Mouse (Mus musculus): ENCODE data around the gene Cux1. TPM values are rescaled to one million over a fixed set of nuclear protein-coding genes. Genes with fewer than 3 reads are reported as not detected.

Gene Cux1
- polyA plus RNA-seq, 1 experiment, result 42.1 TPM

GRCm38 (mm10) chr5:136291562-136291961, 275.7 kb downstream of the Cux1 start:
- 89% methylated on average over 2 of the region's 2 CpGs for WGBS
- TF ChIP-seq POLR2A (IDR thresholded peaks at IDR 0.05; ENCODE audit: low read depth, low read length) (no peak), CTCF (IDR thresholded peaks at IDR 0.05; ENCODE audit: extremely low read depth, insufficient read length, insufficient replicate concordance, low read depth, low read length) (no peak)
- Histone ChIP-seq H3K27ac (ENCODE audit: insufficient read depth, low read depth, low read length) (no peak overlapping the region), H3K27me3 (ENCODE audit: control insufficient read depth, insufficient read depth, low read length) (no peaks in the 10 kb centered on the region), H3K4me1 (ENCODE audit: control insufficient read depth, insufficient read depth, insufficient read length, low read length) (peaks cover 10% of the 10 kb centered on the region; the same call in 1 of the 2 replicates), H3K4me3 (ENCODE audit: low read depth, low read length) (no peak overlapping the region), H3K36me3 (ENCODE audit: control insufficient read depth, insufficient read depth, low read length) (peaks cover 7% of the 10 kb centered on the region)

GRCm38 (mm10) chr5:136289776-136290175, 277.5 kb downstream of the Cux1 start:
- Histone ChIP-seq H3K36me3 (ENCODE audit: control insufficient read depth, insufficient read depth, low read length) (peaks cover 12% of the 10 kb centered on the region), H3K27ac (ENCODE audit: insufficient read depth, low read depth, low read length) (no peak overlapping the region), H3K27me3 (ENCODE audit: control insufficient read depth, insufficient read depth, low read length) (no peaks in the 10 kb centered on the region), H3K4me3 (ENCODE audit: low read depth, low read length) (no peak overlapping the region), H3K4me1 (ENCODE audit: control insufficient read depth, insufficient read depth, insufficient read length, low read length) (peaks cover 10% of the 10 kb centered on the region; the same call in 1 of the 2 replicates)
- WGBS, result 90% methylated on average over 3 of the region's 3 CpGs
- TF ChIP-seq POLR2A (IDR thresholded peaks at IDR 0.05; ENCODE audit: low read depth, low read length) (no peak), CTCF (IDR thresholded peaks at IDR 0.05; ENCODE audit: extremely low read depth, insufficient read length, insufficient replicate concordance, low read depth, low read length) (no peak)

- 58% methylated on average over 6 of the region's 6 CpGs for WGBS
- Histone ChIP-seq H3K4me3 (ENCODE audit: low read depth, low read length) (no peak overlapping the region), H3K27me3 (ENCODE audit: control insufficient read depth, insufficient read depth, low read length) (no peaks in the 10 kb centered on the region), H3K36me3 (ENCODE audit: control insufficient read depth, insufficient read depth, low read length) (peaks cover 12% of the 10 kb centered on the region), H3K27ac (ENCODE audit: insufficient read depth, low read depth, low read length) (no peak overlapping the region), H3K4me1 (ENCODE audit: control insufficient read depth, insufficient read depth, insufficient read length, low read length) (peaks cover 5% of the 10 kb centered on the region; the same call in 1 of the 2 replicates)
- no peak for TF ChIP-seq POLR2A (IDR thresholded peaks at IDR 0.05; ENCODE audit: low read depth, low read length)
- no peak for TF ChIP-seq CTCF (IDR thresholded peaks at IDR 0.05; ENCODE audit: extremely low read depth, insufficient read length, insufficient replicate concordance, low read depth, low read length)
Measured at GRCm38 (mm10) chr5:136288351-136289081, 278.8 kb downstream of the Cux1 start.

GRCm38 (mm10) chr5:136286566-136286965, 280.7 kb downstream of the Cux1 start:
- H3K36me3 ChIP-seq (ENCODE audit: control insufficient read depth, insufficient read depth, low read length), result peaks cover 22% of the 10 kb centered on the region
- WGBS, result 91% methylated on average over 6 of the region's 6 CpGs
- no peaks in the 10 kb centered on the region for H3K4me1 ChIP-seq (ENCODE audit: control insufficient read depth, insufficient read depth, insufficient read length, low read length)
- no peaks in the 10 kb centered on the region for H3K27me3 ChIP-seq (ENCODE audit: control insufficient read depth, insufficient read depth, low read length)
- no peak overlapping the region for H3K4me3 ChIP-seq (ENCODE audit: low read depth, low read length)
- TF ChIP-seq POLR2A (IDR thresholded peaks at IDR 0.05; ENCODE audit: low read depth, low read length), result no peak
- H3K27ac ChIP-seq (ENCODE audit: insufficient read depth, low read depth, low read length), result no peak overlapping the region

- Histone ChIP-seq H3K4me3 (ENCODE audit: low read depth, low read length) (no peak overlapping the region), H3K4me1 (ENCODE audit: control insufficient read depth, insufficient read depth, insufficient read length, low read length) (no peaks in the 10 kb centered on the region), H3K27me3 (ENCODE audit: control insufficient read depth, insufficient read depth, low read length) (no peaks in the 10 kb centered on the region), H3K27ac (ENCODE audit: insufficient read depth, low read depth, low read length) (no peak overlapping the region), H3K36me3 (ENCODE audit: control insufficient read depth, insufficient read depth, low read length) (peaks cover 23% of the 10 kb centered on the region)
- 76% methylated on average over 7 of the region's 7 CpGs for WGBS
- TF ChIP-seq CTCF (IDR thresholded peaks at IDR 0.05; ENCODE audit: extremely low read depth, insufficient read length, insufficient replicate concordance, low read depth, low read length) (no peak), POLR2A (IDR thresholded peaks at IDR 0.05; ENCODE audit: low read depth, low read length) (no peak)
Measured at GRCm38 (mm10) chr5:136285106-136285505, 282.2 kb downstream of the Cux1 start.

- TF ChIP-seq CTCF (IDR thresholded peaks at IDR 0.05; ENCODE audit: extremely low read depth, insufficient read length, insufficient replicate concordance, low read depth, low read length) (peak; percentile 62; the same call in 1 of the 2 replicates), POLR2A (IDR thresholded peaks at IDR 0.05; ENCODE audit: low read depth, low read length) (no peak)
- H3K27me3 ChIP-seq (ENCODE audit: control insufficient read depth, insufficient read depth, low read length), result no peaks in the 10 kb centered on the region
- H3K36me3 ChIP-seq (ENCODE audit: control insufficient read depth, insufficient read depth, low read length), result peaks cover 52% of the 10 kb centered on the region
- H3K27ac ChIP-seq (ENCODE audit: insufficient read depth, low read depth, low read length), result no peak overlapping the region
- WGBS, result 70% methylated on average over 6 of the region's 6 CpGs
- H3K4me3 ChIP-seq (ENCODE audit: low read depth, low read length), result no peak overlapping the region
- H3K4me1 ChIP-seq (ENCODE audit: control insufficient read depth, insufficient read depth, insufficient read length, low read length), result no peaks in the 10 kb centered on the region
Measured at GRCm38 (mm10) chr5:136281351-136281750, 285.9 kb downstream of the Cux1 start.

GRCm38 (mm10) chr5:136274739-136275138, 292.6 kb downstream of the Cux1 start:
- H3K4me1 ChIP-seq (ENCODE audit: control insufficient read depth, insufficient read depth, insufficient read length, low read length), result no peaks in the 10 kb centered on the region
- H3K36me3 ChIP-seq (ENCODE audit: control insufficient read depth, insufficient read depth, low read length), result peaks cover 61% of the 10 kb centered on the region
- 94% methylated on average over 43 of the region's 43 CpGs for WGBS
- no peak overlapping the region for H3K4me3 ChIP-seq (ENCODE audit: low read depth, low read length)
- TF ChIP-seq CTCF (IDR thresholded peaks at IDR 0.05; ENCODE audit: extremely low read depth, insufficient read length, insufficient replicate concordance, low read depth, low read length), result no peak
- TF ChIP-seq POLR2A (IDR thresholded peaks at IDR 0.05; ENCODE audit: low read depth, low read length), result no peak
- no peaks in the 10 kb centered on the region for H3K27me3 ChIP-seq (ENCODE audit: control insufficient read depth, insufficient read depth, low read length)
- H3K27ac ChIP-seq (ENCODE audit: insufficient read depth, low read depth, low read length), result no peak overlapping the region
